Mouse (Mus musculus) limb, embryonic 14.5 days (tissue): ENCODE measurements around the gene Zfp976. TPM values are rescaled to one million over a fixed set of nuclear protein-coding genes. Genes with fewer than 3 reads are reported as not detected.
"Not testable (repeated sequence)": the region's sequence is repeated elsewhere in the genome, so short reads cannot be mapped to it uniquely, and the experiment has no call there.

ENCODE experiments used
- ATAC-seq: fragments of 200-750 bp; cut with Nextera tagmentation; 2 replicates; pipeline ENCODE4 v1.8.0; 2017; ENCODE audit warnings: low read depth, moderate number of reproducible peaks, moderate TSS enrichment; ENCODE audit not compliant: low FRiP score
- DNase-seq: peaks from one replicate; pipeline ENCODE4 v3.0.0-alpha.2; 2015; ENCODE audit warnings: low spot score
- H3K27ac ChIP-seq: fragments of 300-500 bp; sonication (generic); replicated peaks from 2 replicates; pipeline ENCODE4 v1.5.1; 2014; ENCODE audit warnings: low read depth, mild to moderate bottlenecking, low read length, moderate library complexity, mixed read lengths
- H3K27me3 ChIP-seq: fragments of 300-500 bp; sonication (generic); 2 replicates; pipeline ENCODE4 v1.6.1; 2014; ENCODE audit warnings: low read length, mixed read lengths; ENCODE audit not compliant: control insufficient read depth, insufficient read depth
- H3K36me3 ChIP-seq: fragments of 300-500 bp; sonication (generic); 2 replicates; pipeline ENCODE4 v1.6.1; 2014; ENCODE audit warnings: mild to moderate bottlenecking, low read length, moderate library complexity, mixed read lengths; ENCODE audit not compliant: control insufficient read depth, insufficient read depth
- H3K4me1 ChIP-seq: fragments of 300-500 bp; sonication (generic); 2 replicates; pipeline ENCODE4 v1.6.1; 2014; ENCODE audit warnings: antibody characterized with exemption, low read length, mixed read lengths; ENCODE audit not compliant: control insufficient read depth, insufficient read depth
- H3K4me2 ChIP-seq: fragments of 300-500 bp; sonication (generic); replicated peaks from 2 replicates; pipeline ENCODE4 v1.6.1; 2014; ENCODE audit warnings: low read depth, mild to moderate bottlenecking, low read length, moderate library complexity; ENCODE audit not compliant: severe bottlenecking
- H3K4me3 ChIP-seq: fragments of 300-500 bp; sonication (generic); replicated peaks from 2 replicates; pipeline ENCODE4 v1.5.1; 2014; ENCODE audit warnings: low read length
- H3K9ac ChIP-seq: fragments of 300-500 bp; sonication (generic); 2 replicates; pipeline ENCODE4 v1.6.1; 2014; ENCODE audit warnings: mild to moderate bottlenecking, low read depth, low read length, moderate library complexity; ENCODE audit not compliant: severe bottlenecking
- H3K9me3 ChIP-seq: fragments of 300-500 bp; sonication (generic); 2 replicates; pipeline ENCODE4 v1.6.1; 2016; ENCODE audit warnings: low read length; ENCODE audit not compliant: control insufficient read depth
- WGBS: fragments of 180-500 bp; shearing (Covaris S2); extraction: QIAGEN DNeasy Blood & Tissue Kit; methylation state at CpG from one replicate; pipeline ENCODE4 v1.1.7; 2014; 5-methylcytosine and 5-hydroxymethylcytosine counted together
- polyA plus RNA-seq, 2 experiments: library from polyadenylated mRNA; depleted of rRNA in 1 of 2; stranded (reverse) in 1 of 2; unstranded in 1 of 2; fragments of >200 nt; fragmentation: Nextera tagmentation in 1 of 2; extraction: Ambion mirVana in 1 of 2; gene quantifications; 2 replicates each; pipeline versions ENCODE4 v1.2.1 to v1.2.3; 2012 to 2014

Zfp976 gene
- polyA plus RNA-seq (2012; rRNA removed) (2.0 and 2.3 TPM in 2 replicates), polyA plus RNA-seq (2014; fragmentation: Nextera tagmentation; extraction: Ambion mirVana) (1.7 and 1.8 TPM in 2 replicates)

DNA sequence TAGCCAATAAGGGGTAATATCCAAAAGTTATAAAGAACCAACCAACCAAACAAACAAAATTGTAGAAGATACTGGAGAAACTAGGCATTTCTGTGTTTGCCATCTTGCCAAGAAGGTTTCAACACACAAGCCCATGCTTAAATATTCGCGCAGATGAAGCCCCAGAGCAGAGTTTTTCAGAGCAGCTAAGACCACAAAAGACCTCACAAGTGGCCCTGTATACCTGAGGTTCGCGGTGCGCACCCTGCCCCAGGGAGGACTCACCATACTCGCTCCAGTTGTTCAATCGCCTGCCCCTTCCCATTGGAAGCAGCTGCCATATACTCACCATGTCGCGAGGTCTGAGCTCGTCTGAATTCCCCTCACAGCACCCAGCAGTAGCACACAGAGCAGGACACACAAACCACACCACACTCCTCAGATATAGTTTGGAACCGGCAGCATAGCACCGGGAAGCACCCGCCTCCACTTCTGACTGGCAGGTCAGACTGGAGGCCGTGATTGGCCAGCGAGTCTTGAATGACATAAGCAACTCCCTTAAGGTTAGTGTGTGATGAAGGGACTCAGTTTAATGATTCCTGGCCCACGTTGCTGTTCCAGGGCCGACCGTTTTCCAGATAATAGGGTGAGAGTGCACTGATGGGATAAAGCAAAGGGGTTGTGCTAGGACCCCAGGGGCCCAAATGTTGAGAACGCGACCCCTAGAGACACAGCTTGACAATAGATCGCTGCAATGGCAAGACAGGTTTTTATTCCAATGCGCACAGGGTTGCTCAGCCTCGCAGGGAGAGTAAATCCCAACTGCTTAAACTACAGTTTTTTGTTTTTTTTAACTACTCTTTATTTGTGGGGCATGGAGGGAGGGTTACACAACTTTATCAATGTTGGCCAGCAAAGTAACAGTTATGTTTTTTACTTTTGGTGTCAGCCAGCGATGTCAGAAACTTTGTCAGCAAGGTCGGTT lies at the start of gene Zfp976:
Gene Zfp976, minus strand, starts transcription at position 437 of the 964 bp plus-strand sequence.
- not testable (repeated sequence) for H3K27ac ChIP-seq, H3K27me3 ChIP-seq, H3K36me3 ChIP-seq, H3K9me3 ChIP-seq, H3K4me1 ChIP-seq
- H3K9ac ChIP-seq: peak within 1 kb of the TSS; percentile 21
- peak within 1 kb of the TSS; percentile 45 for H3K4me2 ChIP-seq
- WGBS: 3% methylated on average over 25 of the region's 25 CpGs
- DNase-seq: peak; percentile 82
- peak within 1 kb of the TSS; percentile 41 for H3K4me3 ChIP-seq
- peak; percentile 95 for ATAC-seq

DNA sequence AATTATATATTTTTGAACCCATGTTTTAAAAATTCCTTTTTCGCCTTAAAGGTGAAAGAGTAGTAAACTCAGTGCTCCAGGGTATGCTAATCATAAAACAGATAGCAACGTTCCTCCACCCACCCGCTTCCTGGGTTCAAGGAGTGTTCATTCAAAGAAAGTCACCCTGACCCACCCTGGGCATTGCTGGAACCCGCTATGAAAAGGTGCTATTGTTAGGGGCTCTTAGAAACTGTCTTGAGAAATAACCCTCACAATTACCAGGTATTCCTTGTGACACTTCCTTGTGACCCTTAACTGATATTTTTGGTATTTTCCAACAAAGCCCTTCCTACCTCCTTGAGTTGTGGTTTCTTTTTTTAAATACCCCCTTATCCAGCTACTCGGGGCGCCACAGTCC lies 37.7 kb upstream of the Zfp976 start:
- not testable (repeated sequence) for H3K4me1 ChIP-seq, H3K4me3 ChIP-seq, H3K27me3 ChIP-seq, H3K9me3 ChIP-seq, H3K4me2 ChIP-seq, H3K9ac ChIP-seq, ATAC-seq, H3K36me3 ChIP-seq, DNase-seq, H3K27ac ChIP-seq
- WGBS: 93% methylated on average over 6 of the region's 6 CpGs

GRCm38 (mm10) chr7:42679646-42680045 lies 37.3 kb upstream of the Zfp976 start:
- not testable (repeated sequence) for H3K4me1 ChIP-seq, H3K36me3 ChIP-seq, H3K4me3 ChIP-seq, H3K9me3 ChIP-seq, ATAC-seq, DNase-seq, H3K4me2 ChIP-seq, H3K27me3 ChIP-seq, H3K27ac ChIP-seq, H3K9ac ChIP-seq

GRCm38 (mm10) chr7:42660140-42660539 lies 17.8 kb upstream of the Zfp976 start:
- 60% methylated on average over 5 of the region's 5 CpGs for WGBS
- H3K27me3 ChIP-seq, H3K9ac ChIP-seq, DNase-seq, ATAC-seq, H3K27ac ChIP-seq, H3K4me3 ChIP-seq, H3K4me1 ChIP-seq, H3K36me3 ChIP-seq, H3K4me2 ChIP-seq: not testable (repeated sequence)
- peaks cover 19% of the 10 kb centered on the region for H3K9me3 ChIP-seq

DNA sequence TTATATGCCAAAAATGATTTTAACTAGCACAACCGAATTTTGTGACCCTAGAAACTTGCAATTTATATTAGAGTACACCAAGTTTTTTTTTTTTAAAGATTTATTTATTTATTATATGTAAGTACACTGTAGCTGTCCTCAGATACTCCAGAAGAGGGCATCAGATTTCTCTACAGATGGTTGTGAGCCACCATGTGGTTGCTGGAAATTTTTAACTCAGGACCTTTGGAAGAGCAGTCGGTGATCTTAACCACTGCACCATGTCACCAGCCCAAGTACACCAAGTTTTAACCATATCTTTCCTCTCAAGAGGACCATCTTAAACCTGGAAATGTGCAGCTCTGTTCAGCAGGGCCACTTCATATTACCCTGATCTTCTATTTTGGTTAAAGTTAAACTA lies 12.8 kb upstream of the Zfp976 start:
- not testable (repeated sequence) for H3K27ac ChIP-seq, H3K9ac ChIP-seq, H3K4me2 ChIP-seq, ATAC-seq, DNase-seq, H3K4me1 ChIP-seq, H3K4me3 ChIP-seq, H3K27me3 ChIP-seq, H3K36me3 ChIP-seq
- H3K9me3 ChIP-seq: peaks cover 13% of the 10 kb centered on the region
- 75% methylated on average over 2 of the region's 2 CpGs for WGBS

GRCm38 (mm10) chr7:42643120-42643620 lies 782 bp upstream of the Zfp976 start:
- ATAC-seq, H3K36me3 ChIP-seq, H3K9ac ChIP-seq, H3K9me3 ChIP-seq, H3K4me1 ChIP-seq, H3K27ac ChIP-seq, H3K27me3 ChIP-seq, DNase-seq: not testable (repeated sequence)
- 19% methylated on average over 3 of the region's 3 CpGs for WGBS
- Histone ChIP-seq H3K4me3 (peak overlapping the region; percentile 41), H3K4me2 (peak overlapping the region; percentile 45)

DNA sequence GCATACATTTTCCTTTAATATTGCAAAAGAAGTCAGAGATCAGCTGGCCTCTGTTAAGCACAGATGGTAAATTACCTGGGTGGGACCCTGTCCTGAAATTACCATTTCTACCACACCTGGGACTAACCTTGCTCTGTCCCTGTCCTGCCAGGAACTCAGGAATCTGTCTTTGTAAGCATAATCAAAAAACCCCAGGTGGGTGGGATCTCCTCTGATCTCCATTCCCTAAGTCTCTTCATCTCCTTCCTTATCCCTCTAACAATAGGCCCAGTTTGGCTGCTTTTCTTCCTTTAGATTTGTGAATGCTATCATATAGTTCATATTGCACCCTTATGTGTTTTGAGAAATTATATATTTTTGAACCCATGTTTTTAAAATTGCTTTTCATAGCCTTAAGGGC lies 11.4 kb downstream of the Zfp976 start:
- H3K27me3 ChIP-seq, ATAC-seq, H3K4me3 ChIP-seq, DNase-seq, H3K4me1 ChIP-seq, H3K9me3 ChIP-seq, H3K9ac ChIP-seq, H3K4me2 ChIP-seq, H3K36me3 ChIP-seq, H3K27ac ChIP-seq: not testable (repeated sequence)

GRCm38 (mm10) chr7:42595666-42596065 lies 46.7 kb downstream of the Zfp976 start:
- H3K27ac ChIP-seq, H3K36me3 ChIP-seq, ATAC-seq, H3K4me1 ChIP-seq, H3K9ac ChIP-seq, H3K27me3 ChIP-seq, H3K4me3 ChIP-seq, DNase-seq, H3K4me2 ChIP-seq: not testable (repeated sequence)
- peaks cover 14% of the 10 kb centered on the region for H3K9me3 ChIP-seq
